Mouse (Mus musculus): ENCODE measurements around the gene Gm28230.

- no peak for TF ChIP-seq POLR2A (IDR thresholded peaks at IDR 0.05; ENCODE audit: insufficient read depth, low read depth, low read length)
- no peak for TF ChIP-seq CTCF (IDR thresholded peaks at IDR 0.05; ENCODE audit: insufficient read depth, low read depth, low read length)
Observed at GRCm38 (mm10) chr2:74700546-74701112, 25.9 kb upstream of the Gm28230 start.
